Mouse (Mus musculus): ENCODE measurements at regions not wholly inside any gene's neighbourhood (a gene's known extent, or its start where the extent isn't known, plus 50 kb on each side); places are given as distances from the start of the nearest gene placed in this dataset.
"Not testable (repeated sequence)": the region's sequence is repeated elsewhere in the genome, so short reads cannot be mapped to it uniquely, and the experiment has no call there.

- H3K27ac ChIP-seq (ENCODE audit: low read length); H3K9me3 ChIP-seq (replicated peaks; ENCODE audit: control insufficient read depth, low read length); ATAC-seq (ENCODE audit: insufficient read depth, low FRiP score); H3K4me1 ChIP-seq (ENCODE audit: control insufficient read depth, insufficient read depth, low read length); H3K9ac ChIP-seq (ENCODE audit: low read length); H3K36me3 ChIP-seq (ENCODE audit: control insufficient read depth, insufficient read depth, low read length); H3K27me3 ChIP-seq (ENCODE audit: control insufficient read depth, insufficient read depth, low read length); H3K4me3 ChIP-seq (replicated peaks; ENCODE audit: low read length); H3K4me2 ChIP-seq (ENCODE audit: low read depth, low read length): not testable (repeated sequence)
- WGBS, result no CpG with 5 or more reads among the region's 5 CpGs
These were observed 424.6 kb upstream of the Olfr1507 start for GRCm38 (mm10) chr14:52920138-52920537.

- H3K9me3 ChIP-seq (replicated peaks; ENCODE audit: control insufficient read depth, low read length); H3K9ac ChIP-seq (ENCODE audit: low read length); H3K27me3 ChIP-seq (ENCODE audit: control insufficient read depth, insufficient read depth, low read length); ATAC-seq (ENCODE audit: insufficient read depth, low FRiP score); H3K4me2 ChIP-seq (ENCODE audit: low read depth, low read length); H3K4me3 ChIP-seq (replicated peaks; ENCODE audit: low read length); H3K36me3 ChIP-seq (ENCODE audit: control insufficient read depth, insufficient read depth, low read length); H3K27ac ChIP-seq (ENCODE audit: low read length); H3K4me1 ChIP-seq (ENCODE audit: control insufficient read depth, insufficient read depth, low read length): not testable (repeated sequence)
- no CpG with 5 or more reads among the region's 1 CpGs for WGBS
These were observed 418.3 kb upstream of the Olfr1507 start for GRCm38 (mm10) chr14:52913814-52914213.

- H3K4me1 ChIP-seq (ENCODE audit: control insufficient read depth, insufficient read depth, low read length); H3K9ac ChIP-seq (ENCODE audit: low read length); H3K4me2 ChIP-seq (ENCODE audit: low read depth, low read length); H3K9me3 ChIP-seq (replicated peaks; ENCODE audit: control insufficient read depth, low read length); ATAC-seq (ENCODE audit: insufficient read depth, low FRiP score); H3K27ac ChIP-seq (ENCODE audit: low read length); H3K27me3 ChIP-seq (ENCODE audit: control insufficient read depth, insufficient read depth, low read length); H3K36me3 ChIP-seq (ENCODE audit: control insufficient read depth, insufficient read depth, low read length); H3K4me3 ChIP-seq (replicated peaks; ENCODE audit: low read length): not testable (repeated sequence)
- WGBS, result no CpG with 5 or more reads among the region's 3 CpGs
These were observed 404.1 kb upstream of the Olfr1507 start for GRCm38 (mm10) chr14:52899629-52900028.

GRCm38 (mm10) chr14:52898310-52898709, 402.8 kb upstream of the Olfr1507 start:
- not testable (repeated sequence) for H3K27me3 ChIP-seq (ENCODE audit: control insufficient read depth, insufficient read depth, low read length); ATAC-seq (ENCODE audit: insufficient read depth, low FRiP score); H3K36me3 ChIP-seq (ENCODE audit: control insufficient read depth, insufficient read depth, low read length); H3K4me1 ChIP-seq (ENCODE audit: control insufficient read depth, insufficient read depth, low read length); H3K9me3 ChIP-seq (replicated peaks; ENCODE audit: control insufficient read depth, low read length); H3K27ac ChIP-seq (ENCODE audit: low read length); H3K4me3 ChIP-seq (replicated peaks; ENCODE audit: low read length); H3K9ac ChIP-seq (ENCODE audit: low read length); H3K4me2 ChIP-seq (ENCODE audit: low read depth, low read length)

GRCm38 (mm10) chr14:52879978-52880377, 384.4 kb upstream of the Olfr1507 start:
- H3K36me3 ChIP-seq (ENCODE audit: control insufficient read depth, insufficient read depth, low read length); H3K4me3 ChIP-seq (replicated peaks; ENCODE audit: low read length); H3K9me3 ChIP-seq (replicated peaks; ENCODE audit: control insufficient read depth, low read length); ATAC-seq (ENCODE audit: insufficient read depth, low FRiP score); H3K9ac ChIP-seq (ENCODE audit: low read length); H3K27ac ChIP-seq (ENCODE audit: low read length); H3K4me2 ChIP-seq (ENCODE audit: low read depth, low read length); H3K27me3 ChIP-seq (ENCODE audit: control insufficient read depth, insufficient read depth, low read length); H3K4me1 ChIP-seq (ENCODE audit: control insufficient read depth, insufficient read depth, low read length): not testable (repeated sequence)
- WGBS, result no CpG with 5 or more reads among the region's 3 CpGs

GRCm38 (mm10) chr14:52863841-52864240, 368.3 kb upstream of the Olfr1507 start:
- H3K27ac ChIP-seq (ENCODE audit: low read length); H3K27me3 ChIP-seq (ENCODE audit: control insufficient read depth, insufficient read depth, low read length); H3K4me1 ChIP-seq (ENCODE audit: control insufficient read depth, insufficient read depth, low read length); H3K36me3 ChIP-seq (ENCODE audit: control insufficient read depth, insufficient read depth, low read length); H3K4me2 ChIP-seq (ENCODE audit: low read depth, low read length); H3K9me3 ChIP-seq (replicated peaks; ENCODE audit: control insufficient read depth, low read length); H3K9ac ChIP-seq (ENCODE audit: low read length); H3K4me3 ChIP-seq (replicated peaks; ENCODE audit: low read length); ATAC-seq (ENCODE audit: insufficient read depth, low FRiP score): not testable (repeated sequence)
- no CpG with 5 or more reads among the region's 3 CpGs for WGBS

- not testable (repeated sequence) for H3K4me3 ChIP-seq (replicated peaks; ENCODE audit: low read length); H3K36me3 ChIP-seq (ENCODE audit: control insufficient read depth, insufficient read depth, low read length); H3K4me2 ChIP-seq (ENCODE audit: low read depth, low read length); H3K27me3 ChIP-seq (ENCODE audit: control insufficient read depth, insufficient read depth, low read length); H3K4me1 ChIP-seq (ENCODE audit: control insufficient read depth, insufficient read depth, low read length); ATAC-seq (ENCODE audit: insufficient read depth, low FRiP score); H3K27ac ChIP-seq (ENCODE audit: low read length); H3K9ac ChIP-seq (ENCODE audit: low read length); H3K9me3 ChIP-seq (replicated peaks; ENCODE audit: control insufficient read depth, low read length)
These were observed 367.6 kb upstream of the Olfr1507 start for GRCm38 (mm10) chr14:52863107-52863506.

- H3K27ac ChIP-seq (ENCODE audit: low read length); H3K4me2 ChIP-seq (ENCODE audit: low read depth, low read length); H3K9ac ChIP-seq (ENCODE audit: low read length); H3K9me3 ChIP-seq (replicated peaks; ENCODE audit: control insufficient read depth, low read length); ATAC-seq (ENCODE audit: insufficient read depth, low FRiP score); H3K36me3 ChIP-seq (ENCODE audit: control insufficient read depth, insufficient read depth, low read length); H3K27me3 ChIP-seq (ENCODE audit: control insufficient read depth, insufficient read depth, low read length); H3K4me3 ChIP-seq (replicated peaks; ENCODE audit: low read length); H3K4me1 ChIP-seq (ENCODE audit: control insufficient read depth, insufficient read depth, low read length): not testable (repeated sequence)
- 79% methylated on average over 4 of the region's 20 CpGs for WGBS
These were observed 366.9 kb upstream of the Olfr1507 start for GRCm38 (mm10) chr14:52862491-52862890.

- H3K4me2 ChIP-seq (ENCODE audit: low read depth, low read length); H3K9me3 ChIP-seq (replicated peaks; ENCODE audit: control insufficient read depth, low read length); H3K36me3 ChIP-seq (ENCODE audit: control insufficient read depth, insufficient read depth, low read length); H3K27ac ChIP-seq (ENCODE audit: low read length); H3K4me1 ChIP-seq (ENCODE audit: control insufficient read depth, insufficient read depth, low read length); H3K27me3 ChIP-seq (ENCODE audit: control insufficient read depth, insufficient read depth, low read length); ATAC-seq (ENCODE audit: insufficient read depth, low FRiP score); H3K4me3 ChIP-seq (replicated peaks; ENCODE audit: low read length); H3K9ac ChIP-seq (ENCODE audit: low read length): not testable (repeated sequence)
- no CpG with 5 or more reads among the region's 2 CpGs for WGBS
These were observed 359.8 kb upstream of the Olfr1507 start for GRCm38 (mm10) chr14:52855339-52855738.

GRCm38 (mm10) chr14:52853598-52853997, 358.0 kb upstream of the Olfr1507 start:
- not testable (repeated sequence) for H3K4me3 ChIP-seq (replicated peaks; ENCODE audit: low read length); H3K27ac ChIP-seq (ENCODE audit: low read length); H3K4me1 ChIP-seq (ENCODE audit: control insufficient read depth, insufficient read depth, low read length); ATAC-seq (ENCODE audit: insufficient read depth, low FRiP score); H3K36me3 ChIP-seq (ENCODE audit: control insufficient read depth, insufficient read depth, low read length); H3K9ac ChIP-seq (ENCODE audit: low read length); H3K27me3 ChIP-seq (ENCODE audit: control insufficient read depth, insufficient read depth, low read length); H3K9me3 ChIP-seq (replicated peaks; ENCODE audit: control insufficient read depth, low read length); H3K4me2 ChIP-seq (ENCODE audit: low read depth, low read length)

Data from stomach, embryonic 16.5 days (tissue).